Mouse (Mus musculus): ENCODE measurements around the gene Cks2. TPM values are rescaled to one million over a fixed set of nuclear protein-coding genes. Genes with fewer than 3 reads are reported as not detected.
A peak's percentile ranks its signal among the peaks of the same experiment; 100 is the strongest.

The Cks2 gene
- polyA plus RNA-seq, 1 experiment from 2014 or later: 40.0 TPM

GRCm38 (mm10) chr13:51642171-51642778, 2.8 kb upstream of the Cks2 start:
- ATAC-seq (ENCODE audit: low FRiP score): no peak
- H3K9me3 ChIP-seq (replicated peaks): no peaks in the 10 kb centered on the region
- H3K4me2 ChIP-seq: no peak overlapping the region
- H3K36me3 ChIP-seq: no peaks in the 10 kb centered on the region
- H3K27me3 ChIP-seq (replicated peaks): no peaks in the 10 kb centered on the region
- peaks cover 15% of the 10 kb centered on the region for H3K4me1 ChIP-seq
- H3K27ac ChIP-seq (replicated peaks): no peak overlapping the region
- H3K9ac ChIP-seq (replicated peaks): no peak overlapping the region
- H3K4me3 ChIP-seq (replicated peaks): no peak overlapping the region
- 34% methylated on average over 11 of the region's 11 CpGs for WGBS

- Histone ChIP-seq H3K4me2 (peak overlapping the region; percentile 97), H3K27me3 (replicated peaks) (no peaks in the 10 kb centered on the region), H3K4me1 (peaks cover 15% of the 10 kb centered on the region), H3K4me3 (replicated peaks) (peak overlapping the region; percentile 61), H3K36me3 (no peaks in the 10 kb centered on the region), H3K9me3 (replicated peaks) (no peaks in the 10 kb centered on the region), H3K9ac (replicated peaks) (peak overlapping the region; percentile 64), H3K27ac (replicated peaks) (peak overlapping the region; percentile 78)
- peak; percentile 18; the same call in 1 of the 2 replicates for ATAC-seq (ENCODE audit: low FRiP score)
- 50% methylated on average over 20 of the region's 20 CpGs for WGBS
Measured at GRCm38 (mm10) chr13:51643924-51644828, 856 bp upstream of the Cks2 start.

- Histone ChIP-seq H3K36me3 (no peaks in the 10 kb centered on the region), H3K27ac (replicated peaks) (no peak overlapping the region), H3K27me3 (replicated peaks) (no peaks in the 10 kb centered on the region), H3K9ac (replicated peaks) (peak overlapping the region; percentile 64), H3K9me3 (replicated peaks) (no peaks in the 10 kb centered on the region), H3K4me2 (peak overlapping the region; percentile 97), H3K4me3 (replicated peaks) (peak overlapping the region; percentile 61), H3K4me1 (peaks cover 17% of the 10 kb centered on the region)
- ATAC-seq (ENCODE audit: low FRiP score): no peak
- WGBS: 0% methylated on average over 7 of the region's 7 CpGs
Measured at GRCm38 (mm10) chr13:51645872-51646271, 840 bp downstream of the Cks2 start.

- no peaks in the 10 kb centered on the region for H3K36me3 ChIP-seq
- no peaks in the 10 kb centered on the region for H3K9me3 ChIP-seq (replicated peaks)
- H3K9ac ChIP-seq (replicated peaks): no peak overlapping the region
- H3K4me2 ChIP-seq: peak overlapping the region; percentile 97
- H3K4me3 ChIP-seq (replicated peaks): peak overlapping the region; percentile 11; the same call in 1 of the 2 replicates
- 27% methylated on average over 3 of the region's 3 CpGs for WGBS
- H3K4me1 ChIP-seq: peaks cover 22% of the 10 kb centered on the region
- H3K27me3 ChIP-seq (replicated peaks): no peaks in the 10 kb centered on the region
- H3K27ac ChIP-seq (replicated peaks): no peak overlapping the region
- ATAC-seq (ENCODE audit: low FRiP score): no peak
Measured at GRCm38 (mm10) chr13:51646362-51647027, 1.5 kb downstream of the Cks2 start.

- Histone ChIP-seq H3K36me3 (no peaks in the 10 kb centered on the region), H3K4me2 (no peak overlapping the region), H3K9me3 (replicated peaks) (no peaks in the 10 kb centered on the region), H3K27ac (replicated peaks) (no peak overlapping the region), H3K9ac (replicated peaks) (no peak overlapping the region), H3K4me3 (replicated peaks) (no peak overlapping the region), H3K4me1 (peaks cover 30% of the 10 kb centered on the region), H3K27me3 (replicated peaks) (no peaks in the 10 kb centered on the region)
- WGBS: 95% methylated on average over 3 of the region's 3 CpGs
- no peak for ATAC-seq (ENCODE audit: low FRiP score)
Measured at GRCm38 (mm10) chr13:51647770-51648169, 2.7 kb downstream of the Cks2 start.

- no peak overlapping the region for H3K4me2 ChIP-seq
- WGBS: 92% methylated on average over 4 of the region's 4 CpGs
- ATAC-seq (ENCODE audit: low FRiP score): no peak
Measured at GRCm38 (mm10) chr13:51648237-51648636, 3.2 kb downstream of the Cks2 start.

GRCm38 (mm10) chr13:51649740-51650139, 4.7 kb downstream of the Cks2 start:
- Histone ChIP-seq H3K27ac (replicated peaks) (no peak overlapping the region), H3K27me3 (replicated peaks) (no peaks in the 10 kb centered on the region), H3K9ac (replicated peaks) (no peak overlapping the region), H3K4me3 (replicated peaks) (no peak overlapping the region), H3K9me3 (replicated peaks) (no peaks in the 10 kb centered on the region), H3K4me2 (no peak overlapping the region), H3K36me3 (peaks cover 4% of the 10 kb centered on the region), H3K4me1 (peaks cover 31% of the 10 kb centered on the region)
- no peak for ATAC-seq (ENCODE audit: low FRiP score)
- WGBS: 69% methylated on average over 1 of the region's 1 CpGs

More at GRCm38 (mm10) chr13:51648237-51648636, 3.2 kb downstream of the Cks2 start:
- Histone ChIP-seq H3K27me3 (replicated peaks) (no peaks in the 10 kb centered on the region), H3K9me3 (replicated peaks) (no peaks in the 10 kb centered on the region), H3K4me1 (peaks cover 34% of the 10 kb centered on the region), H3K4me3 (replicated peaks) (no peak overlapping the region), H3K9ac (replicated peaks) (no peak overlapping the region), H3K36me3 (no peaks in the 10 kb centered on the region), H3K27ac (replicated peaks) (no peak overlapping the region)

GRCm38 (mm10) chr13:51651408-51652064, 6.5 kb downstream of the Cks2 start, which contains the start of gene Secisbp2:
Secisbp2 (plus strand) TSS chr13:51651697.
- WGBS: under 1% methylated on average over 67 of the region's 69 CpGs
- peak within 1 kb of the TSS; percentile 81 for H3K4me3 ChIP-seq (replicated peaks)
- H3K27ac ChIP-seq (replicated peaks): peak within 1 kb of the TSS; percentile 94
- H3K4me1 ChIP-seq: peaks cover 23% of the 10 kb centered on the region
- H3K4me2 ChIP-seq: peak within 1 kb of the TSS; percentile 91
- peak; percentile 96 for ATAC-seq (ENCODE audit: low FRiP score)
- peaks cover 22% of the 10 kb centered on the region for H3K36me3 ChIP-seq
- H3K9me3 ChIP-seq (replicated peaks): no peaks in the 10 kb centered on the region
- peak within 1 kb of the TSS; percentile 84 for H3K9ac ChIP-seq (replicated peaks)
- H3K27me3 ChIP-seq (replicated peaks): no peaks in the 10 kb centered on the region

GRCm38 (mm10) chr13:51653159-51653558, 8.1 kb downstream of the Cks2 start:
- Histone ChIP-seq H3K4me3 (replicated peaks) (no peak overlapping the region), H3K9me3 (replicated peaks) (no peaks in the 10 kb centered on the region), H3K9ac (replicated peaks) (no peak overlapping the region), H3K27ac (replicated peaks) (no peak overlapping the region), H3K4me2 (no peak overlapping the region), H3K27me3 (replicated peaks) (no peaks in the 10 kb centered on the region), H3K4me1 (peaks cover 20% of the 10 kb centered on the region), H3K36me3 (peaks cover 37% of the 10 kb centered on the region)
- ATAC-seq (ENCODE audit: low FRiP score): no peak
- WGBS: 91% methylated on average over 6 of the region's 6 CpGs

GRCm38 (mm10) chr13:51653961-51654360, 8.9 kb downstream of the Cks2 start:
- peaks cover 45% of the 10 kb centered on the region for H3K36me3 ChIP-seq
- H3K9ac ChIP-seq (replicated peaks): no peak overlapping the region
- H3K4me2 ChIP-seq: no peak overlapping the region
- H3K4me3 ChIP-seq (replicated peaks): no peak overlapping the region
- H3K27me3 ChIP-seq (replicated peaks): no peaks in the 10 kb centered on the region
- no peaks in the 10 kb centered on the region for H3K9me3 ChIP-seq (replicated peaks)
- peaks cover 20% of the 10 kb centered on the region for H3K4me1 ChIP-seq
- H3K27ac ChIP-seq (replicated peaks): no peak overlapping the region
- no peak for ATAC-seq (ENCODE audit: low FRiP score)
- 97% methylated on average over 9 of the region's 9 CpGs for WGBS

- ATAC-seq (ENCODE audit: low FRiP score): no peak
- H3K4me2 ChIP-seq: no peak overlapping the region
- no peak overlapping the region for H3K4me3 ChIP-seq (replicated peaks)
- no peak overlapping the region for H3K9ac ChIP-seq (replicated peaks)
- WGBS: 96% methylated on average over 13 of the region's 13 CpGs
- no peak overlapping the region for H3K27ac ChIP-seq (replicated peaks)
- peaks cover 13% of the 10 kb centered on the region for H3K4me1 ChIP-seq
- H3K9me3 ChIP-seq (replicated peaks): no peaks in the 10 kb centered on the region
- no peaks in the 10 kb centered on the region for H3K27me3 ChIP-seq (replicated peaks)
- peaks cover 67% of the 10 kb centered on the region for H3K36me3 ChIP-seq
Measured at GRCm38 (mm10) chr13:51656516-51657235, 11.6 kb downstream of the Cks2 start.
